Mouse (Mus musculus) ovary, postnatal 10 days (tissue): ENCODE measurements around the gene Yipf1.
"Not testable (repeated sequence)": the region's sequence is repeated elsewhere in the genome, so short reads cannot be mapped to it uniquely, and the experiment has no call there.

ENCODE experiments used
- DNase-seq: peaks from one replicate; pipeline ENCODE4 v3.0.0; 2022; ENCODE audit warnings: low spot score

The Yipf1 gene

DNA sequence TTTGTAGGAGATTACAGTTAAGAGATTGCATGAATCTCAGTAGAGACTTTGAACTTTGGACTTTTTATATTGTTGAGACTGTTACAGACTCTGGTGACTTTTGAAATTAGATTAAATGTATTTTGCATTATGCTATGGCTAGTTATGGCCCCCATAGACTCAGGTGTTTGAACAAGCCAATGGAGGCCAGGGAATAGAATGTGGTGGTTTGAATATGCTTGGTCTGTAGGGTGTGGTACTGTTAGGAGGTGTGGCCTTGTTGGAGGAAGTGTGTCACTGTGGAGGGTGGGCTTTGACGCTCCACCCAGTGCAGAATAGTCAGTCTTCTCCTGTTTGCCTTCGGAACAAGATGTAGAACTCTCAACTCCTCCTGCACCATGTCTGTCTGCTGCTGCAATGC, 8.9 kb downstream of the Yipf1 start:
- no peak for DNase-seq

DNA sequence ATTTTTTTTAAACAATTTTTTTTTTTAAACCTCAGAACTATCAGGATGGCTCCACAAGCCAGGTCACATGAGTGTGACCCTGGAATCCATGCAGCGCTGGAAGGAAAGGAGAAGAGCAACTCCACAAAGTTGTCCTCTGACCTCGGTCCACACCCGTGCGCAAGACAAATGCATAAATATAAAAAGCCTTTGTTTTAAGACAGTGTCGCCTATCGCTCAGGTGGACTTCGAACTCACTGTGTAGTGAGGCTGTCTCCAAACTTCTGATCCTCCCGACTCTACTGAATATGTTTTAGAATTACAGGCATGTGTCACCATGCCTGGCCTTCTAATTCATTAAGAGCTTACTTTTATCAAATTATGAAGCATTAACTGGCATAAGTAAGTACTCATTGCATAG, 14.4 kb downstream of the Yipf1 start:
- DNase-seq = no peak

DNA sequence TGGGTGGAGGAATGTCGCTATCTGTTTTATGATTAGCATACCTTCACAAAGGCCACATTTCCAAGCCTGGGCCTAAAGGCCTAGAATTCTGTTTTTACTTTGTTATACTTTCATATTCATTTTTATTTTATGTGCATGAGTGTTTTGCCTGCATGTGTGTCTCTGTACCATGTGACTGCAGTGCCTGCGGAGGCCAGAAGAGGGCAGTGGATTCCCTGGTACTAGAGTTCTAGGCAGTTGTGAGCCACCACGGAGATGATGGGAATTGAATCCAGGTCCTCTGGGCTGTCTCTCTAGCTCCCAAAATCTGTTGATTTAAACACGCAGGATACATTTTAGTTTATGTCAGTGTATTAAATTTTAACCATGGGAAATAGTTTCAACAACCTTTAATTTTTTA, 19.4 kb downstream of the Yipf1 start:
- no peak for DNase-seq

DNA sequence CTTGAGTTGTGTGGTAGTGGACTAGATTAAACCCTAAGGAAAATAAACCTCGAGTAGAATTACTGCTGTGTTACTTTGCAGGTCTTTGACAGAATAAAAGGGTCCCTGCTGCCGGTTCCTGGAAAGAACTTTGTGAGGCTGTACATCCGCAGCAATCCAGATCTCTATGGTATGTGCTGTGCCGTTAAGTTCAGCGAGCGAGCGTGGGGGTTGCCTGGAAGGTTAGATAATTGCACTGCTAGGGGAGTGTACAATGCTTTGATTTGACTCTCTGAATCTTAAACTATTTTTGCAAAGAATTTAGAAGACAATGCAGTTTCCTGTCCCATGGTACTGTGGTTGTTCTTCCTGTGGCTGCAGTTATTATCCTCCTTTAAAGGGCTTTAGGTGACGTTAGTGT, 22.2 kb downstream of the Yipf1 start:
- no peak for DNase-seq

DNA sequence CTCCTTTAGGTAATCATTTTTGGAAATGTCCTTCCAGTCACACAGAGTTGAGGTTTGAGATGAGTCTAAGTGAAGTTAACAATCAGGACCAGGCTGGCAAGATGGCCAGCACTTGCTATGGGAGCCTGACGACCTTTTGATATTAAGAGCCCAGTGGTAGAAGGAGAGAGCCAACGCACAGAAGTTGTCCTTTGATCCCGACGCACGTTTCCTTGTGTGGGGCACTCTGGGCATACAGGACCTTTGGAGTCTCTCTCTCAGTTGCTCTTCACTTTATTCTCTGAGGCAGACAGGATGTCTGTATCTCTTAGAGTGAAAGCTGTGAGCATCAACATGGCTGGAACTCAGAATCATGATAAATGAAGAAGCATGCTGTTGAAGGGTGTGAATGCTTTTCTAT, 23.3 kb downstream of the Yipf1 start:
- DNase-seq = no peak

DNA sequence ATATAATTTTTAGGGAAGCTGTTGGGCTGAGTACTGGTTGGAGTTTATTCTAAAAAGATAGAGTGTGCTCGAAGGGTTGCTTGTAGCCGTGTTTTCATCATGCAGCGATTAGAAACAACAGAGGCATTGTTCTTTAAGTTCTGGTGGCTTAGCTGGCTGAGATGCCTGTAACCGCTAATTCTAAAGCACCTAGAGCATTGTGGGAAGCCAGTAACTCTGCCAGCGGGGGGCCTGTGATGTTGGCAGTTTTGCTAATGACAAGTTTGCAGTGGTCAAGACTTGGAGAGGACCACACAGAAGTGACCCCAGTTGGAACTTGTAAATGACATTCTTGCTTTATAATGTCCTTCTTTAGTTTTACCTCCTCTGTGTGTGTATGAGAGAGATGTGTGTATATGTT, 27.2 kb downstream of the Yipf1 start:
- no peak for DNase-seq

DNA sequence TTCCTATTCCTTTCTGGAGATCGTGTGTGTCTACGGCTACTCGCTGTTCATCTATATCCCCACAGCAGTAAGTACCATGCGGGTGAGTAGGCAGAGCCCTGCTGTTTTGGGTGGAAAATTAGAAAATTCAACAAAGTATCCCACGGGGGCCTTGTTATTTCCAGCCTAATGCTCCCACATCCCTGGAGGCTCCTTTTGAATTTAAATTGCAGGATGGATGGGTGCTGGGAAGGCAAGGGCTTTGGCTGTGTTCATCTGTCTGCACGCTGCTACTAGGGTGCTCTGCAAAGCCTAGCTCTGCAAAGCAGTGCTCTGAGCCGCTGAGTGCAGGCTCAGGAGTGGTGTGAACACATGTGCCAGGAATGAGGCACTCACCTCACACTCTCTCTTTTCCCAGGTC, 30.4 kb downstream of the Yipf1 start:
- no peak for DNase-seq

DNA sequence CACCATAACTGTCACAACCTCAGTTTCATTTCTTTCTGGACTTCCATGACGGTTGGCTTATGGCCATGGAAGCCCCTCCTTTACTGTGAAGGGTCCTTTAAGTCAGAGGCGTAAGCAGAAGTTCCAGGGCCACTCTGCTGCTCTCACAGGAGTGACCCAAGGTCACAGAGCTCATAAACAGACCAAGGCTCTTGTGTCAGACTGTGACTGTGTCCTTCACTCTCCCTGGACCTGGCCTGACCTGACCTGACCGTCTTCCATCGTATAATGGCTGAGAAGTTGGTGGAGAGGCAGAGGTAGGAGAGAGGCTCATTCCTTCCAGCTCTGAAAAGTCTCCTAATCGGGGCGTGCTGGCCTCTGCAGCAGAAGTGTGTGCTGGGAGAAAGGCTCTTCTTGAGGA, 33.1 kb downstream of the Yipf1 start:
- DNase-seq = no peak

DNA sequence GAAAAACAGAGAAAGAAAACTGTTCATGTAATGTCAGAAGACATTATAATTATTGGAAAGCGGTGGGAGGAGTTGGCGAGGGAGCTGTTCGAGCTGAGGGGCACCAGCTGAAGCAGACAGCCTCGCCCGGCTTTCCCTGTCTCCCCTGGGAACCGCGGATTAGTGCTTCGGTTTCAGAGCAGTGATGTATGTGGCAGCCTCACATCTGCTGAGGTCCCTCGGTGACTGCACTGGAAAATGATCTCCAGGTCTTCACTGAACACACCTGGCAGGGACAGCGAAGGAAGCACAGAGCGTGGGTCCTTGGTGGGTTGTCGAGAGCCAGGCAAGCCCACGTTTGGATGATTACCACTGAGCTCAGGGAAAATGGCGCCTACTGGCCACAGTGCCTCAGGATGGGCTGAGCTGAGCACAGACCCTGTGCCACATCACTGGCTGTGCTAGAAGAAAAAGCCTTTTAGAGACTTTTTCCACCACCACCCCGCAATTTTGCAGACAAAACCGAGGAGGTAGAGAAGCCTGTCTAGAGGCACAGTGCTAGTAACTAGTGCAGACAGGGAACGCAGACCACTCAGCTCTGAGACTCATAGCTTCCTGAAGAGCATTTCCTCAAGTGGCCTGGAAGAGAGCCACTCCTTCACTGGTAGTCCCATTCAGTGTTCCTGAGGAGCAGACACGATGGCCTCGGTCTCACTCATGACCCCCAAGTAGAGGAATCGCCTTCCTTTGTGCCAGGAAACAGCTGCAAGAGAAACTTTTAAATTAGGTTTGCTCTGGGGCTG, 34.6 kb downstream of the Yipf1 start:
- no peak for DNase-seq

DNA sequence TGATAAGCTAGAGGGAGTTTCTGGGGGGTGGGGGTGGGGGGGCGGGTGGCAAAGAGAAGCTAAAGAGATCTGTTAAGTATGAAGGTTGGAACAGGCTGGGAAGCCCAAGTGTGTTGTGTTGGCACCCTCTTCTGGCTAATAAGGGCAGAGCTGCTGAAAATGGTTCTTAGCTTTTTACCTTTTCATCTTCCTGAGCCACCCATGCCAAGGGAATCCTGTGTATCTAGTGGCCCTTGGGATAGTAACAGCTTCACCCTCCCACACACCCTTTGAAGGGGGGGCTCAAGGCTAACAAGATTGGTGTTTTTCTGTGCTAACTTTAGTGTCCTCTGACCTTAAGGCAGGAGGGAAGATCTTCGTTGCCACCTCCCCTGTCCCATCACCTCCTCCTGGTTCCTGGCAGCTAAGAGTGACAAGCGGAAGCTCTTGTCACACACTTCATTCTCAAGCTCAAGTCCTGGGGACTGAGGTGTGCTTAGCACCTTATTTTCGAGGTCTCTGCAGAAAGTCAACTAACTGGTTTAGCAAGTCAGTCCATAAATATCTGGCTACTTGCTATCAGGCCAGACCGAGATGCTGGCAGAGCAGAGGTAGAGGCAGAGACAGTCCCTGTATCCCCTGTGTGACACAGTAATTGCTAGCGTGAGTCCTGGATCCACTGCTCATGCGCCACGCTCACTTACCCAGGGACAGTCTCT, 35.3 kb downstream of the Yipf1 start:
- no peak for DNase-seq

DNA sequence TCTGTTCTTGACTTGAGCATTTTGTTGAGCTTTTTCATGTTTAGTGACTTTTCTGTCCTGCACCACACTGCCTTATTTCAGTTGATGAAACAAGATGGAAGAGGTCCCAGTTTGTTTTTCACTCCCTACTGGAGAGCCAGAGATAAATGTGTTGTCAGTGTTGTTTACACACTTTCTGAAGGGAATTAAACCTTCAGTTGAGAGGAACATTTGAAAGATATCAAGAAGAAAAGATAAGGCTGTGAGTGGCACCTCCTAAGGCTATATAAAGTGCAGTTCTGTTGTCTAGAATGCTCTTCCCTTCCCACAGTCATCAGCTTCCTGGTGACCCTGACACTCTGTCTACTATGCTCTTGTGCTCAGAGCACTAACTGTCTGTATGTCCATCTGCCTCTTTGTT, 37.2 kb downstream of the Yipf1 start:
- DNase-seq = no peak

DNA sequence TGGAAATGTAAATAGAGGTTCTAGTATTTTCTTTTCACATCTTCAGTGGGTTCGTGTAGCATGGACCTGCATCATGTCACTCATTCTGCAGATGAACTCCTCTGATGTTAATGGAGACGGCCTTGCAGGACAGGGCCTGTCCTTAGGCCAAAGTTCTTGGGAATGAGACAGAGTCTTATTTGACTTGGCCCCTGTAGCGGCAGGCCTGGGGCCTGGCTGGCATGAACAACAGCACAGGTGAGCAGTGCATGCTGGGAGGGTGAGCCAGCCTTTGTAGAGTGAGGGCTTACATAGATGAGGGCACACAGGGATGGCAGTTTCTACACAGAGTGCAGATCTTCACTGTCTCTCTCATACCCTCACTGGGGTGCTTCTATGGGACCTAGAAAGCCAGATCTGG, 39.4 kb downstream of the Yipf1 start:
- no peak for DNase-seq

DNA sequence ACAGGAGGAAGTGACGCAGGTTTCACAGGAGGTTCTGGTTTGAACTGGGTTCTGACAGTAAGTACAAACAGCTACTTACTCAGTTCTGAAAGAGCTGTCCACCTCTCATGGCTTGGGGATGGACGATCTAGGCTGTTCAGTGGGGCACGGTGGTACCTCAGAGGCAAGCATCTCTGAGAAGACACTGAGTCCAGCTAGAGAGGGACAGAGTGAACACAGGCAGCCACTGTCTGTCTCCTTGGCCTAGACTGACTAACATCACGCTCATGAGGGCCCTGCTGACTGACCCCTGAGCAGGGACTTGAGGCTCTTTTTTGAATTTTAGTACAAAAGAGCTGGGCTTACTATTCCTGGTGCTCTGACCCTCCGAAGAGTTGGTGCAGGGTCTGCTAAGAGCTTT, 40.0 kb downstream of the Yipf1 start:
- DNase-seq = no peak

DNA sequence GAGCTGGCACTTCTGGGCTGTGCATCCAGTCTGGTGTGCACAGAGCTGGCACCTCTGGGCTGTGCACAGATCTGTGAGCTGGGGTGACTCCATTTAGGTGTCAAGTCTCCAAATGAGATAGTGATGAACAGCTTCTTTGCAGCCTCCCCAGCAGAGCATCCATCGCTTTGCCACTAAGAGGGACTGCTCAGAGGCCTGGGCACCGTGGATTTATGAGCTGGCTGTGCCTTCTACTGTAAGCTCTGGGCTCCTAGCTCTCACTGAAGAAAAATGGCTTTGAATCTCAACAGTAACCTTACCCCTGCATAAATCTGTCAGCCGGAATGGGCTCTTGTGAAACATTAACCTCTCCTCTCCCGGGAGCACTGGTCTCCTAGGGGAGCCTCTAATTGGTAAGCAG, 40.4 kb downstream of the Yipf1 start:
- no peak for DNase-seq

DNA sequence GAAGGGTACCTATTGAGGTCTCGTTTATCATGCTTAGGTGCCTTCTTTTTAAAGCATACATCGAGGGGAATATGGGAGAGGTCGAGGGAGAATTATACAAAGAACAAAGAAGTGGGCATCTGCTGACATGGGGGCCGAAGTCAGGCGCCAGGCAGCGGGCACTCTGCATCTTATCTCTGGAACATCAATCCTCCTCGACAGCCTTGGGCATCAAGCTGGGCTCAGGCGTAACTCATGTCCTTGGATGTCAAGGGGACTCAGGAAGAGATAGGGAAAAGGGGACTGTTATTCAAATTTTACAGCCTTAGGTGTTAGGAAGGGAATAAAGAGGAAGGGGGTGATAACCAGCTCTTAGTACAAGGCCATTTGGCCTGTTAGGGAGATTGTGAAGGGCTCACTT, 43.0 kb downstream of the Yipf1 start:
- not testable (repeated sequence) for DNase-seq

DNA sequence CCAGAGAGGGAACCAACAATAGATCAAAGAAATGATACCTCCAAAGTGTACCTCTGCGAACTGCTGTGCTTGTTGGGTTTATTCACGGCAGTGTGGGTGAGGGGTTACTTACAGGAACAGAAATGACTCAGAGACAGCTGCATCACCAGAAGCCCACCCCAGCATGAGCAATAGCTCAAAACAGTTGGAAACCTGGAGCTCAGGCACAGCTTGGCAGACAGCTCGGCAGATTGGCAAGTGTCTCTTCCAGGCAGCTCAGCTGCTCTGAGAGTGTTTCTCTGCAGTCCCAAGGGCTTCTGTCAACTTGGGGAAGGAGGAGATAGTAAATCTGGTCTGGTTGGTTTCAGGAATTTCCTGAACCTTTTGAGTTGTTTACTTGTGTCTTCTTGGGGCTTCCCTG, 44.3 kb downstream of the Yipf1 start:
- no peak for DNase-seq

DNA sequence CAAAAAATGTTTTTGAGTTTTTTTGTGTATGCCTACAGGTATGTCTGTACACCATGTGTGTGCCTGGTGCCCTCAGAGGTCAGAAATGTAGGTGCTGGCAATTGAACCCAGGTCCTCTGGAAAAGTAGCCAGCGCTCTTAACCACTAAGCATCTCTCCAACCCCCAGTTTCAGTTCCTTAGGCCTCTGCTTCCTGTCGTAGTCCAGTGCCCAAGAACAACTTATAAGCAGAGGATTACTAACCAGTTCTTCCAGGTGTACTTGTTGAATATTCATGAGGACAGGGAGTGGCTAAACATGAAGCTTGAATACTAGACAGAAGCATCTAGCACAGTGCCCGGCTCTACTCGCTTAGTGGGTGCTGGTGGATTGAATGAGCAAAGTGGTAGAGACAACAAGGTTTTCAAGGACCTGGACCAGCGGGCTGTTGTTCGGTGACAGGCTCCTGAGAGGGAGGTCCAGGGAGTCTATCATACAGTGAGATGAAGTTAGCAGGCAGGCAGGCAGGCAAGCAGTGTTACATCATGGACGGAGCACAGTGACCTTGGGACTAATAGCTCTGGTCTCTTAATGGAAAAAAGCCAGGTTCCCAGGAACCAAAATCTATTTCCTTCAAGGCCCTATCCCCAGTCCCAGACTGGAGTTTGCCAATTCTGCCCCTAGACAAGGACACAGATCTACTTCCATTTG, 46.4 kb downstream of the Yipf1 start:
- DNase-seq = no peak

DNA sequence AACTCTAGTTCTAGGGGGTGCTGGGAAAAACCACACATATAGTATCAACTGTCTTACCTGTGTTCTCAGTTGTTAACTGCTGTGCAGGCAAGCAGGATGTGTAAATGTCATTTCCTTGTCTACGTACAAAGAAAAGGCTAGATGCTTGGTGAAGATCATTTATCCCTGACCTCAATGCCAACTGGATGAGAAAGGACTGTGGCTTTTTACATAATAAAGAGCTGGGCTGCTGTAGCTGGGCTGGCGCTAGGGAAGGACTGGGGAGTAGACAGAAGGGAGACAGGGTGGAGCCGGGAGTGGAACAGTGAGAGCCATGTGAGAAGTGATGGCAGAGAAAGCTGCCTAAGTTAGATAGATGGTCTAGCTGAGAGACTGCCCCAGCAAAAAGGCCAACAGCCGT, 48.6 kb downstream of the Yipf1 start:
- DNase-seq = no peak

DNA sequence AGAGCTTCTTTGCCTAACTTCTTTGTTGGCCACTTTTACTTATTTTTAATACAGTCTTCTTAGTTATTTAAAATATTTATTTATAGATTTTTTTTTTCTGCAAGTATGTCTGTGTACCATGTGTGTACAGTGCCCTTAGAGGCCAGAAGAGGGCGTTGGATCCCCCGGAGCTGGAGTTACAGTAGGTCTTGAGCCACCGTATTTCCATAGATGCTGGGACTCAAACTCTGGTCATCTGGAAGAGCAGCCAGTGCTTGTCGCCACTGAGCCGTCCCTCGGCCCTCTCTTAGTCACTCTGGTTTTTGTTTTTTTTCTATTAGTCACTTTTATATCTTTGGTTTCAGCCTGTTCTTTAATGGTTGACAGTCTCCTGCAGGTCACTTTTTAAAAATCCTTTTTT, 49.4 kb downstream of the Yipf1 start:
- DNase-seq = no peak

DNA sequence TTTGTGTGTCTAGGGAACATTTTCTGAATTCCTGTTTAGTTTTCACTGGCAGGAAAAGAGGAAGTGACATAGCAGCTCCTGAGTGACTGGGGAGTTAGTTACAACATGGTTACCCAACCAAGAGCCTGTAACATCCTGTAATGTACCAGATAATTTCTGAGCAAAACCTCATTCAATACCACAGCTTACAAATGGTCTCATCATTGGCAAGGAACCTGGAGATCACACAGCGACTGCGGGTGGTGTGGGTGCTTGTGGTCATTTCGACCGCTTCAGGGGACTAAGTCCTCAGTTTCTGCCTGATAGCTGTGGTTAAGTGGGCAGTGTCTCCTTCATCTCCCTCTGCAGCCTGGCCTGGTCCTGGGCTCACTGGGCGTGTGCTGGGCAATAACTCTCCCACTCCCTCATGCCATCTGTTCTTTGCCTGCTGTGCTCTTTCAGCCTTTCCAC, 50.1 kb downstream of the Yipf1 start:
- no peak for DNase-seq

DNA sequence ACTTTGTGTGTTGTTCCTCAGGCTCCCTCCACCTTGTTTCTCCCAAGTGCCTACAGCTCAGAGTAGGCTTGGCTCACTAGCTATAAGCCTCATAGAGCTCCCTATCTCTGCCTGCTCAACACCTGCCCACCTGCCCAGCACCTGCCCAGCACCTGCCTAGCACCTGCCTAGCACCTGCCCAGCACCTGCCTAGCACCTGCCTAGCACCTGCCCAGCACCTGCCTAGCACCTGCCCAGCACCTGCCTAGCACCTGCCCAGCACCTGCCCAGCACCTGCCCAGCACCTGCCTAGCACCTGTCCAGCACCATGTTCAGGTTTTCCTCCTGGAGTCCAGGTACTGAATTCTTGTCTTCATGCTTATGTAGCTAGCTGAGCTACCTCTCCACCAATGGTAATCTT, 52.2 kb downstream of the Yipf1 start:
- not testable (repeated sequence) for DNase-seq

DNA sequence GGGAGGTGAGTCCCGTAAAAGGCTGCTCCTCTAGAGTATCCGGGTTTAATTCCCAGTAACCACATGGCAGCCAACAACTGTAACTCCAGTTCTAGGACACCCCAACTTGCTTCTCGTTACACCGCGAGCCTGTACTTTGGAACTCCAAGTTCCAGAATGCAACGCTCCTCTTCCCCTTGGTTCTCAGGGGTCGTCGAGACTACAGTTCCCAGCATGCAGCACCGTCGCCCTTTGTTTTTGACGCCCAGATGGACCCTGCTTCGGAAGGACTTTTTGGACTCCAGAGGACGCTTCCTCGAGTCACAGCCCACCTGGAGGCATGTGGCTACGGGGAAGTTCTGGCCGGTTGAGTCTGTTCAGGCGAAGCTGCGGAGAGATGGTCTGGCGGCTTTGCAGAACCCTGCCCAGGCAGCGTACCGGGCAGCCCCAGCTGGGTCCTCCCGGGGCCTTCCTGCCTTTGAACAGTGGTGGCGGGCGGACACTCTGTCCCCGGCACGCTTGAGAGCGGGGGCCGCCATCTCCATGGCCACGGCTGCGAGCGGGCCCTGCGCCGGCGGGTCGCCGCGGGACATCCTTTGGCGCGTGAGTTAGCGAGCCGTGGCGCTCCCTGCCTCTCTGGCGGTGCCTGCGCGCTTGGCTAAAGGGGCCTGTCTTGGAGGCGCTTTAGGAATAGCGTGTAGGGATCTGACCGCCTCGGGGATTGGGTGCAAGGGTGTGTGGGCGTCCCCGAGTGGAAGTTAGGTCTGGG, 53.6 kb downstream of the Yipf1 start, which contains the start of gene Ndc1:
Gene Ndc1, plus strand, starts transcription at position 218 of the 748 bp plus-strand sequence.
- peak; percentile 83 for DNase-seq
